Mouse (Mus musculus): ENCODE measurements around the gene Tiam1. TPM values are rescaled to one million over a fixed set of nuclear protein-coding genes. Genes with fewer than 3 reads are reported as not detected.

Gene Tiam1
- total and polyA plus RNA-seq, 2 experiments: 0.27 to 0.65 TPM

DNA sequence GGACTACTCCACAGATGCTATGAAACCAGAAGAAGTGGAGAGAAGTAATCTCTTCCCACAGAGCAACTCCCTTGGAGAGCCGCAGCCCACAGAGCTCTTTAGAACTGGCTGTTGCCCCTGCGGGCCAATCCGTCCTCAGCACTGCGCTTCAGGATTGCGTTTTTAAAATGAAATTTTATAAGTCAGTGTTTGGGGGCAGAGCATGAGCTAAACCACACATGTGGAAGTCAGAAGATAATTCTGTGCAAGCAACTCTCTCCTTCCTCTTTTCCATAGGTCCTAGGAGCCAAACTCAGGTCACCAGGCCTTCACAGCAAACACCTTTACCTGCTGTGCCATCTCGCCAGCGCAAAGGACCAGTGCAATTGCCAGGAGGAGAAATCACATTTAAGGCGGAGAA lies 98.0 kb downstream of the Tiam1 start:
- H3K27me3 ChIP-seq (ENCODE audit: control insufficient read depth, insufficient read depth, low read length): no peaks in the 10 kb centered on the region
- H3K9ac ChIP-seq (ENCODE audit: low read depth, low read length): no peak overlapping the region
- 89% methylated on average over 8 of the region's 8 CpGs for WGBS
- no peak for DNase-seq (ENCODE audit: extremely low read depth, low read depth, low spot score)
- no peak overlapping the region for H3K4me3 ChIP-seq (ENCODE audit: insufficient read depth, low read depth, low read length)
- H3K36me3 ChIP-seq (ENCODE audit: control insufficient read depth, insufficient read depth, low read length): no peaks in the 10 kb centered on the region
- TF ChIP-seq POLR2A (IDR thresholded peaks at IDR 0.05; ENCODE audit: extremely low read depth, insufficient read depth, low read length) (no peak), CTCF (IDR thresholded peaks at IDR 0.05; ENCODE audit: low read depth, low read length) (no peak)
- H3K27ac ChIP-seq (replicated peaks; ENCODE audit: insufficient read depth, low read depth, low read length): no peak overlapping the region
- no peaks in the 10 kb centered on the region for H3K4me1 ChIP-seq (ENCODE audit: control insufficient read depth, insufficient read depth, low read length)
- no peaks in the 10 kb centered on the region for H3K79me2 ChIP-seq (ENCODE audit: control insufficient read depth, insufficient read depth, low read length)

DNA sequence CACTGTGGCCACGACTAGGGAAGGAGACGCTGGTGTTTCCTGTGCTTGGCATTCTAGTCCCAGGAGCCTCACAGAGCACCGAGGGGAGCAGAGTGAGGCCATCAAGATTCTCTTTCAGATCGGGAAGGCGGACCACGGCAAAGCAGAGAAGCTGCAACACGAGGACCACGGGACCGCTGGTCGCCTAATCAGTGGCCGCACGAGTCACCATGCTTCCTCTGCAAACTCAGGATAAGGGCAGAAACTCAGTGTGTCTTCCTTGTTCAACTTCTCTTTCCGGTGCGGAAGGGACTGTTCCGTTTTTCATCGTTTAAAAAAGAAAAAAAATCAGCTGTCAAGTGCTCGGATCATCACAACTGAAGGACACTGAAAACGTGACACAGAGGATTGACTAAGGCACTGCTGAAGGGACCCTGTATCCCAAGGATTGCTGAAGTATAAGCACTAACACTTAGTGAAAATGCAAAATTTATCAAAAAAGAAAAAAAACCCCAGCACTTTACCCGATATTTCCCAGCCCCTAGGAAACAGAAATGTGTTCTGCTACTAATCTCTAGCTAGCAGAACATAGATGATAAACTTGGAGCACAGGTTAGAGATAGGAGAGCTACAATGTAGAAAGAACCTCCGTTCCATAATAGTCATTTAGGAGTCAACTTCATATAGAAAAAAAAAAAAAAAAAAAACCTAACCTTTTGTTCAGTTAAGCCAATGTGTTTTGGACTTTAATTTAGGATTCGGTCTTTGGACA lies 99.4 kb downstream of the Tiam1 start:
- Histone ChIP-seq H3K27ac (replicated peaks; ENCODE audit: insufficient read depth, low read depth, low read length) (0 out of 2 replicates have a peak overlapping the region, but pooled peaks have one; percentile 15), H3K79me2 (ENCODE audit: control insufficient read depth, insufficient read depth, low read length) (no peaks in the 10 kb centered on the region), H3K4me3 (ENCODE audit: insufficient read depth, low read depth, low read length) (no peak overlapping the region), H3K27me3 (ENCODE audit: control insufficient read depth, insufficient read depth, low read length) (no peaks in the 10 kb centered on the region), H3K9ac (ENCODE audit: low read depth, low read length) (no peak overlapping the region), H3K36me3 (ENCODE audit: control insufficient read depth, insufficient read depth, low read length) (no peaks in the 10 kb centered on the region), H3K4me1 (ENCODE audit: control insufficient read depth, insufficient read depth, low read length) (no peaks in the 10 kb centered on the region)
- 71% methylated on average over 21 of the region's 21 CpGs for WGBS
- DNase-seq (ENCODE audit: extremely low read depth, low read depth, low spot score): peak; percentile 40
- no peak for TF ChIP-seq CTCF (IDR thresholded peaks at IDR 0.05; ENCODE audit: low read depth, low read length)

- peak; percentile 0 for DNase-seq (ENCODE audit: extremely low read depth, low read depth, low spot score)
- no peak overlapping the region for H3K9ac ChIP-seq (ENCODE audit: low read depth, low read length)
- H3K27ac ChIP-seq (replicated peaks; ENCODE audit: insufficient read depth, low read depth, low read length): no peak overlapping the region
- H3K4me3 ChIP-seq (ENCODE audit: insufficient read depth, low read depth, low read length): no peak overlapping the region
- TF ChIP-seq POLR2A (IDR thresholded peaks at IDR 0.05; ENCODE audit: extremely low read depth, insufficient read depth, low read length) (no peak), CTCF (IDR thresholded peaks at IDR 0.05; ENCODE audit: low read depth, low read length) (no peak)
- no peaks in the 10 kb centered on the region for H3K36me3 ChIP-seq (ENCODE audit: control insufficient read depth, insufficient read depth, low read length)
- no peaks in the 10 kb centered on the region for H3K79me2 ChIP-seq (ENCODE audit: control insufficient read depth, insufficient read depth, low read length)
- WGBS: 96% methylated on average over 10 of the region's 10 CpGs
- no peaks in the 10 kb centered on the region for H3K27me3 ChIP-seq (ENCODE audit: control insufficient read depth, insufficient read depth, low read length)
- no peaks in the 10 kb centered on the region for H3K4me1 ChIP-seq (ENCODE audit: control insufficient read depth, insufficient read depth, low read length)
Observed at GRCm38 (mm10) chr16:90042874-90043273, 100.7 kb downstream of the Tiam1 start.

- WGBS: 87% methylated on average over 10 of the region's 10 CpGs
- Histone ChIP-seq H3K9ac (ENCODE audit: low read depth, low read length) (no peak overlapping the region), H3K4me1 (ENCODE audit: control insufficient read depth, insufficient read depth, low read length) (no peaks in the 10 kb centered on the region), H3K36me3 (ENCODE audit: control insufficient read depth, insufficient read depth, low read length) (no peaks in the 10 kb centered on the region), H3K79me2 (ENCODE audit: control insufficient read depth, insufficient read depth, low read length) (no peaks in the 10 kb centered on the region), H3K27ac (replicated peaks; ENCODE audit: insufficient read depth, low read depth, low read length) (no peak overlapping the region), H3K27me3 (ENCODE audit: control insufficient read depth, insufficient read depth, low read length) (no peaks in the 10 kb centered on the region), H3K4me3 (ENCODE audit: insufficient read depth, low read depth, low read length) (no peak overlapping the region)
- no peak for DNase-seq (ENCODE audit: extremely low read depth, low read depth, low spot score)
- TF ChIP-seq POLR2A (IDR thresholded peaks at IDR 0.05; ENCODE audit: extremely low read depth, insufficient read depth, low read length) (no peak), CTCF (IDR thresholded peaks at IDR 0.05; ENCODE audit: low read depth, low read length) (no peak)
Observed at GRCm38 (mm10) chr16:90042386-90042785, 101.2 kb downstream of the Tiam1 start.

DNA sequence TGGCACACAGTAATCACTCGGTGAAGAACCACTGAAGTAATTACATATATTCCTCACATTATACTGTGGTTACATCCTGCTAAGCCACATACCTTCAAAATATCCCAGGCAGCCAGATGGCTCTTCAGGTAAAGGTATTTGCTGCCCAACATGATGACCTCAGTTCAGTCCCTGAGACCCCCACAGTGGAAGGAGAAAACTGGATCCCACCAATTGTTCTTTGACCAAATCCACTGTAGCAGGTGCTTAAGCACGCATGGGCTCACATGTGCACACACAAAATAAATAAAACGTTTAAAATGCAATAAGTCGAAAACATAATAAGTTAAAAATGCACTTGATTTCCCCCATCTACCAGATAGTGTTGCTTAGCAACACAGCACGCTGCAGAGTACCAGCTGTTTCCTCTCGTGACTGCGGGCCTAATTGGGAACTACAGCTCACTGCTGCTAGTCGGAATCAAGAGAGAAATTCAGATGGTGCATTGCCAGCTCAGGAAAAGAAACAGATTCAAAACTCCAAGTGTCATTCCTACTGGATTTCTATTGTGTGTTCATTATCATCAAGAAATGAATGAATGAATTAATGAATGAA lies 102.7 kb downstream of the Tiam1 start:
- no peaks in the 10 kb centered on the region for H3K27me3 ChIP-seq (ENCODE audit: control insufficient read depth, insufficient read depth, low read length)
- no peak for DNase-seq (ENCODE audit: extremely low read depth, low read depth, low spot score)
- 73% methylated on average over 8 of the region's 8 CpGs for WGBS

DNA sequence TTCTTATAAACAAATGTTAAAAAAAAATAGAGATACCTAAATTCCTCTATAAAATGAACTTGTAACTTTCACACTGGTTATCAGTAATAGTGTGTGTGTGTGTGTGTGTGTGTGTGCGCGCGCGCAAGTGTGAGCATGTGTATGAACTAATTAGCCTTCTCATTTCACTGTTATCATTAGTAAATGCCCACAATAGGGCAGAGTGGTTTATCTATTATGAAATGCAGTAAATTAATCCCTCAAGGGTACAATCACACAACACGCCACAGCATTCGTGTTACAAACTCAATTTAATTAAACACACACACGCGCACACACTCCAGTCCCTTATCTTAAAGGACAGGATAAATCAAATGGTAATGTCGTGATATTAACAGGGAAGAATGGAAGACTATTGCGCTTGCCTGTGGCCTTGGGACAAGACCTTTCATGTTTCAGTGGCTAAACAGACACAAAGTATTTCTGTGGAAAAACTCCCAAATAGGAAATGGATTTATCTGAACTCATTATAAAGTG lies 107.9 kb downstream of the Tiam1 start:
- Histone ChIP-seq H3K27ac (replicated peaks; ENCODE audit: insufficient read depth, low read depth, low read length) (no peak overlapping the region), H3K27me3 (ENCODE audit: control insufficient read depth, insufficient read depth, low read length) (no peaks in the 10 kb centered on the region), H3K4me3 (ENCODE audit: insufficient read depth, low read depth, low read length) (no peak overlapping the region), H3K9ac (ENCODE audit: low read depth, low read length) (no peak overlapping the region), H3K4me1 (ENCODE audit: control insufficient read depth, insufficient read depth, low read length) (no peaks in the 10 kb centered on the region), H3K79me2 (ENCODE audit: control insufficient read depth, insufficient read depth, low read length) (no peaks in the 10 kb centered on the region), H3K36me3 (ENCODE audit: control insufficient read depth, insufficient read depth, low read length) (no peaks in the 10 kb centered on the region)
- TF ChIP-seq POLR2A (IDR thresholded peaks at IDR 0.05; ENCODE audit: extremely low read depth, insufficient read depth, low read length): no peak
- TF ChIP-seq CTCF (IDR thresholded peaks at IDR 0.05; ENCODE audit: low read depth, low read length): no peak
- 90% methylated on average over 10 of the region's 10 CpGs for WGBS
- no peak for DNase-seq (ENCODE audit: extremely low read depth, low read depth, low spot score)

More for the DNA sequence above, 102.7 kb downstream of the Tiam1 start:
- TF ChIP-seq POLR2A (IDR thresholded peaks at IDR 0.05; ENCODE audit: extremely low read depth, insufficient read depth, low read length) (no peak), CTCF (IDR thresholded peaks at IDR 0.05; ENCODE audit: low read depth, low read length) (no peak)
- no peak overlapping the region for H3K4me3 ChIP-seq (ENCODE audit: insufficient read depth, low read depth, low read length)
- no peak overlapping the region for H3K27ac ChIP-seq (replicated peaks; ENCODE audit: insufficient read depth, low read depth, low read length)
- H3K79me2 ChIP-seq (ENCODE audit: control insufficient read depth, insufficient read depth, low read length): no peaks in the 10 kb centered on the region
- no peak overlapping the region for H3K9ac ChIP-seq (ENCODE audit: low read depth, low read length)
- H3K4me1 ChIP-seq (ENCODE audit: control insufficient read depth, insufficient read depth, low read length): no peaks in the 10 kb centered on the region
- no peaks in the 10 kb centered on the region for H3K36me3 ChIP-seq (ENCODE audit: control insufficient read depth, insufficient read depth, low read length)
